Comparison of ENCODE assay signal across 8 mouse cellular contexts in the genomic region with DNA sequence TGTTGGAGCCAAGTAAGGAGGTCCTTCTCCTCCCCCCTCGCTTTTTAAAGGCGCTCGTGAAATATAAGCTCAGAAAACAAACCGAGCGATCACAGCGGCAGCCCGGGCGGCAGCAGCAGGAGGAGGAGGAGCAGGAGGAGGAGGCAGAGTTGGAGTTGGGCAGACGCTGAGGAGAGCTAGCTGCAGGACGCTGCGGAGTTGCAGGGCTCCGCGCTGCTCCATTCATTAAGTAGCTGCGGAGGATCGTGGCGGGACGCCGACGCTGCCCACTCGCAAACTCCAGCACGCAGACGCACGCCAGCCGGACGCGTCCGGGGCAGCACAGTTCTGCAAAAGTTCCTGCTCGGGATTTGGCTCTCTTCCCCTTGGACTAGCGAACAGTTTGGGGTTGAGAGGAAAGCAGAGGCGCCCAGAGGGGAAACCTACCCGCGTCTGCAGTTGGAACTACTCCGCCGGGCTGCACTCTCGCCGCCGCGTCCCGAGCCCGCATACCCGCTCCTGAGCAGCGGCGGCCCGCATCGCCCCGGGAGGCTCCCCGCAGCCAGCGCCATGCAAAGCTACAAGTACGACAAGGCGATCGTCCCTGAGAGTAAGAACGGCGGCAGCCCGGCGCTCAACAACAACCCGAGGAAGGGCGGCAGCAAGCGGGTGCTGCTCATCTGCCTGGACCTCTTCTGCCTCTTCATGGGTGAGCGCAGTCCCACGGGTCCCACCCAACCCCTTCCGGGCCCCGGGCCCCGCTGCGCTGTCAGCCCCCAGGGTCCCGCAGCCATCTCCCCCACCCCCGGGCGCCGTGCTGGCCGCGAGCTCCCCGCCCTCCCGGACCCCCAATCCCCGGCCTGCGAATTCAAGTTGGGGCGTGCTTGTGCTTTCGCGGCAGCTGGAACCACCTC. TPM values are rescaled to one million over a fixed set of nuclear protein-coding genes. Genes with fewer than 3 reads are reported as not detected.
DNase-seq lines count a peak whose midpoint lies in the region; ATAC-seq lines count a peak whose summit lies in the region.

Gene Plpp3, plus strand, starts transcription at position 72 of the 893 bp plus-strand sequence.

- H3K4me2 ChIP-seq in hindbrain, embryonic 13.5 days, result peak within 1 kb of the TSS; percentile 89

- H3K27me3 ChIP-seq in hindbrain, embryonic 13.5 days, result 0 out of 2 replicates have a peak, but pooled peaks cover 3% of the 10 kb centered on the region

- H3K27ac ChIP-seq in hindbrain, embryonic 13.5 days, result peak within 1 kb of the TSS; percentile 94

- peak within 1 kb of the TSS; percentile 83 for H3K4me3 ChIP-seq in hindbrain, embryonic 13.5 days

- H3K9me3 ChIP-seq in hindbrain, embryonic 13.5 days, result no peaks in the 10 kb centered on the region

- DNase-seq in R1 (ENCODE audit: low read depth, low spot score), result peak; percentile 88
- DNase-seq in cerebellum, postnatal 25 days, result peak; percentile 50 to 56
- peak; percentile 82 to 83 for DNase-seq in frontal cortex, postnatal 36 days (ENCODE audit: low spot score in 2 of 2)
- peak; percentile 41 for DNase-seq in left cerebral cortex, adult 11 months (ENCODE audit: low spot score)
- peak; percentile 89 for DNase-seq in lung, postnatal 25 days (ENCODE audit: low spot score)
- DNase-seq in retina, postnatal 7 days (ENCODE audit: low read depth, low spot score), result peak; percentile 35
- DNase-seq in urinary bladder, adult 2 months (ENCODE audit: low spot score), result peak; percentile 79

- ATAC-seq in hindbrain, embryonic 13.5 days (ENCODE audit: low FRiP score), result peak; percentile 82

- under 1% methylated on average over 77 of the region's 77 CpGs for WGBS in hindbrain, embryonic 13.5 days

- H3K36me3 ChIP-seq in hindbrain, embryonic 13.5 days, result no peaks in the 10 kb centered on the region; the same call in 1 of the 2 replicates

- peak within 1 kb of the TSS; percentile 89 for H3K9ac ChIP-seq in hindbrain, embryonic 13.5 days

- H3K4me1 ChIP-seq in hindbrain, embryonic 13.5 days (replicated peaks), result peaks cover 35% of the 10 kb centered on the region

RNA-seq across cellular contexts. Expression of gene Plpp3, which starts in this region (rescaled TPM):
- 79.0 and 81.9 TPM in 2 replicates for polyA plus RNA-seq in hindbrain, embryonic 13.5 days (2015; fragmentation: Nextera tagmentation; extraction: Ambion mirVana)
- 165 and 174 TPM in 2 replicates for polyA plus RNA-seq in urinary bladder, adult 2 months (2012; rRNA removed)

Comparison
In these comparisons a context has a peak if more than half of its experiments do, and no peak if none do; other contexts are left out.
1. Peak in every context shown above with its lines: DNase-seq, ATAC-seq, H3K4me3 ChIP-seq and H3K27ac ChIP-seq.
2. DNase-seq: peak in every context shown above with its lines; median percentile 89 in lung, postnatal 25 days; 88 in R1; 82 in frontal cortex, postnatal 36 days; 79 in urinary bladder, adult 2 months; 53 in cerebellum, postnatal 25 days; 41 in left cerebral cortex, adult 11 months; 35 in retina, postnatal 7 days.